Mouse (Mus musculus): ENCODE measurements around the gene Kif1b.
A peak's percentile ranks its signal among the peaks of the same experiment; 100 is the strongest.

The Kif1b gene

GRCm38 (mm10) chr4:149307596-149308490, at the start of gene Kif1b:
Gene Kif1b, minus strand, starts transcription at chr4:149307693.
- DNase-seq (ENCODE audit: low spot score in 2 of 2), result peak; percentile 96 to 97

DNA sequence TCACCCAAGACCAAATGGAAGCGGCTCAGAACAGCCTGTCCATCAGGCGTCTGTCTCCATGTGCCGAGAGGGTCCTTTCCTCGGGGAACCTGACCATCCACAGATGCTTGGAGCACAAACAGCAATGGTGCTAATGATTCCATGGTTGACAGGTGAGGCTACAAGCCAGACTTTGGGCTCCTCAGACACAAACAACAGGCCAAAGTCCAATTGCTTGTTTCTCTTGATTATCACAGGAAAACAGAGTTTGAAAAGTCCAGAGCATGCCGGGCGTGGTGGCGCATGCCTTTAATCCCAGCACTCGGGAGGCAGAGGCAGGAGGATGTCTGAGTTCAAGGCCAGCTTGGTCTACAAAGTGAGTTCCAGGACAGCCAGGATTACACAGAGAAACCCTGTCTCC, 47.2 kb upstream of the Kif1b start:
- no peak for DNase-seq (ENCODE audit: low spot score in 2 of 2)

GRCm38 (mm10) chr4:149351596-149352150, 44.2 kb upstream of the Kif1b start:
- no peak for DNase-seq (ENCODE audit: low spot score in 2 of 2)

DNA sequence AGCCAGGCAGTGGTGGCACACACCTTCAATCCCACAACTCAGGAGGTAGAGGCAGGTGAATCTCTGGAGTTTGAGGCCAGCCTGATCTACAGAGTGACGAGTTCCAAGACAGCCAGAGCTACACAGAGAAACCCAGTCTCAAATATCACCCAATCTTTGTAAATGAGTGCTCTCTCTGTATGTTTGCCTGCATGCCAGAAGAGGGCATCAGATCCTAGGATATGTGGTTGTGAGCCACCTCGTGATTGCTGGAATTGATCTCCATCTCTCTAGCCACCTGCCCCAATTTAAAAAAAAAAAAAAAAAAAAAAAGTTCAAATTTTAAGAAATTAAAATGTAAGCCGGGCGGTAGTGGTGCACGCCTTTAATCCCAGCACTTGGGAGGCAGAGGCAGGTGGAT, 41.5 kb upstream of the Kif1b start:
- no peak for DNase-seq (ENCODE audit: low spot score in 2 of 2)

GRCm38 (mm10) chr4:149345873-149346272, 38.4 kb upstream of the Kif1b start:
- DNase-seq (ENCODE audit: low spot score in 2 of 2), result no peak

- no peak for DNase-seq (ENCODE audit: low spot score in 2 of 2)
Observed at GRCm38 (mm10) chr4:149344311-149344710, 36.8 kb upstream of the Kif1b start.

GRCm38 (mm10) chr4:149340680-149341079, 33.2 kb upstream of the Kif1b start:
- DNase-seq (ENCODE audit: low spot score in 2 of 2), result no peak

- no peak for DNase-seq (ENCODE audit: low spot score in 2 of 2)
Observed at GRCm38 (mm10) chr4:149339426-149340214, 32.1 kb upstream of the Kif1b start.

GRCm38 (mm10) chr4:149338137-149338536, 30.6 kb upstream of the Kif1b start:
- DNase-seq (ENCODE audit: low spot score in 2 of 2), result peak; percentile 20 to 26

- no peak for DNase-seq (ENCODE audit: low spot score in 2 of 2)
Observed at GRCm38 (mm10) chr4:149337353-149337752, 29.9 kb upstream of the Kif1b start.

DNA sequence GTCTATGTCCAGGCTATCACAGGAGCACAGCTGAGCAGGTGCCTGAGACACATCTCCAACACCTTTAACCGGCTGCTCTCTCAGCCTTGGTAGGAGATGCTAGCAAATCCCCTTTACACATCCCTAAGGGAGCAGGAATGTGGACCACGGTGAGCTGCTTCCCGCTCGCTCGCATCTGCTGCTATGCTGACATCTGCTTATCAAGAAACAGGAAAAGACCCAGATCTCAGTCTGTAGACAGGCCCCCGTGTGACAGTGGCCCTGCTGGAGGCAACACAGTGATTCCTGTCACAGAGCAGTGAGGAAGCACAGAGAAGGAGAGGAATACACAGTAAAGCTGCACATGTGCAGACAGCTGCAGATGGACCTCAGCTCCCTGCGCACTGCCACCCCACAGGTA, 28.8 kb upstream of the Kif1b start:
- no peak for DNase-seq (ENCODE audit: low spot score in 2 of 2)

- DNase-seq (ENCODE audit: low spot score in 2 of 2), result no peak
Observed at GRCm38 (mm10) chr4:149334881-149335280, 27.4 kb upstream of the Kif1b start.

- DNase-seq (ENCODE audit: low spot score in 2 of 2), result no peak
Observed at GRCm38 (mm10) chr4:149332726-149333125, 25.2 kb upstream of the Kif1b start.

GRCm38 (mm10) chr4:149330495-149330894, 23.0 kb upstream of the Kif1b start:
- no peak for DNase-seq (ENCODE audit: low spot score in 2 of 2)

DNA sequence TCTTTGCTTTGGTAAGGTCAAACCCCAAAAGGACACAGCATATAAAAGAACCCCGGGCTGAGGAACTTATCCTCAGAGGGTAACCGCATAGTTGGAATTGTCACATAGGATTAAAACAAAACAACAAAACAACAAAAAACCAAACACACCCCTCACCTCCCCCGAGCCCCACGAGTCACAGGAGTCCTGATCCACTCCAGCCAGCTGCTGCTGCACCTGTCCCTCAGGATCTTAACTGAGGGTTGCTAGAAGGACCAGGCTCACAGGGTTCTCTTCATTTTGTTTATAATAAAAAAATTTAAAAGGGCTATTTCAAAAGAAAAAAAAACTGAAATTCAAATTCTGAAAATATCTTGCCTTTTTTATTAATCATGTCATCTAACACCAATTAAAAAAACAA, 21.2 kb upstream of the Kif1b start:
- no peak for DNase-seq (ENCODE audit: low spot score in 2 of 2)

DNA sequence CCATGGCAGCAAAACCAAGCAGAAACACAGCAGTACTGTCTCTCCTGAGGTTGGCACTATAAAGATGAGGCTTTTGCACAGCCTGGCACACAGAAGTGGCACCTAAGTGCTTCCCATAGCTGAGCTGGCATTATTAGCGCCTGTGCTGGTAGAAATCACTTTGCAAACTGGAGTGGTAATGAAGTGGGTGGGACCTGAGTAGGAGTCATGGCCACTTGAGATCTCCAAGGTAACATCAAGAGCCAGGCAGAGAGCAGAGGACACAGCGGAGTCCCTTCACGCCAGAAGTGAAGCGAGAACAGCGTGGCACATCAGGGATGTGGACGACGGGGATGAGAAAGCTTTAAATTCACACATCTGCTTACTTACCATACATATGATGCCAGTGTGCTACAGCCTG, 19.8 kb upstream of the Kif1b start:
- no peak for DNase-seq (ENCODE audit: low spot score in 2 of 2)

GRCm38 (mm10) chr4:149325411-149326162, 18.1 kb upstream of the Kif1b start:
- DNase-seq (ENCODE audit: low spot score in 2 of 2), result no peak

DNA sequence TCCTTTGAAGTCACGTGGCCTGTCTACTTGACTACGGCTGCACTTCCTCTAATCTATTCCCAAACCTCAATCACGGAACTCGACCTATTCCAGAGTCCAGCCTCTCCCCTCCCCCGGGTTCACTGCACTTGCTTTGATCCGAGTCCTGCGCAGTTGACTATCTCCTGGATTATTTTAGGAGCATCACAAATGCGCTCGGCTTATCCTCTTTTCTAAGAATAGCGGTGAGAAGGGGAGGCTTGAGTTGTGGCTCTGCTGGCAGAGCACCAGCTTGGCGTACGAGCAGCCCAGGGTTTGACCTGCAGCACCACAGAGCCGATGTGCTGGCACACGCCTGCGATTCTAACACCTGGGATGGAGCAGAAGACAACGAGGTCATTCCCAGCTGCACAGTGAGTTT, 16.2 kb upstream of the Kif1b start:
- DNase-seq (ENCODE audit: low spot score in 2 of 2), result no peak

GRCm38 (mm10) chr4:149322718-149323117, 15.2 kb upstream of the Kif1b start:
- DNase-seq (ENCODE audit: low spot score in 2 of 2), result no peak

- DNase-seq (ENCODE audit: low spot score in 2 of 2), result no peak
Observed at GRCm38 (mm10) chr4:149322286-149322685, 14.8 kb upstream of the Kif1b start.

GRCm38 (mm10) chr4:149319088-149319487, 11.6 kb upstream of the Kif1b start:
- DNase-seq (ENCODE audit: low spot score in 2 of 2), result peak; percentile 30 to 47

DNA sequence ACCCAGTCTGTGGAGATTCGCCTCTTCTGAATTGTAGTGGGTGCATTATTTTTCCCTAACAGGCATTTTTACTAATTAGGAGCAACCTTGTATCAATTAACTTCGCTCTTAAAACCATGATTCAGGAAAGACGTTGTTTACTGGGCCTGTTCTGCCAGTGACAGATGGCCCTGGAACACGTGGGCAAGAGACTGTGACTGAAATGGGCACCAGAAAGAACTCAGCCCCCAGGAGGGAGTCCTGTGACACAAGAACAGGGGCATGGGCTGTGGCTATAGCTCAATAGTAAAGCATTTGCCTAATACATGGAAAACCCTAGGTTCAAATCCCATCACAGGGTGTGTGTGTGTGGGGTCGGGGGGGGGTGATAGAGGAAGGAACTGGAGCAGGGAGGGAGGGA, 9.9 kb upstream of the Kif1b start:
- no peak for DNase-seq (ENCODE audit: low spot score in 2 of 2)

All from right cerebral cortex, postnatal 36 days (tissue).